Mouse (Mus musculus): ENCODE results near the gene Efcab9.

DNA sequence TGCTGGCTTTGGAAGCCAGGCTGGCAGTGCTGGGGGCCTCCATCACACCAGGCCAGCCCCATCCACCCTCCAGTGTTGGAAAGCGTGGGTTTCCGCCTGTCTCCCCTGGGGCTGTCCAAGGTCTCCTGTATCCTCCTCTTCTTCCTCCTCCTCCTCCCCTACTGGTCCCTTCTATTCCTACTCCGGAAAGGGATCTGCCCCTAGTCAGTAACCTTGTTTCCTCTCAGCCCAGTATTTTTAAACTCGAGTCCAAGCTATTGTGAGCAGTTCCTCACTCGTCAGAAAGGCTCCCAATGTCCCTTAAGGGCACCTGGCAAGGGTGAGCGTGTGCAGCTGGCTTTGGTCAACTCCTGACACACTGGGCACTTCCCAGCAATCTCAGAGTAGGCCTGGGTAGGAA is 6.6 kb upstream of the Efcab9 start:
- TF ChIP-seq EP300 (IDR thresholded peaks at IDR 0.05; ENCODE audit: low read length) (no peak), CTCF (conservative IDR thresholded peaks at IDR 0.05 in 1 of 2, IDR thresholded peaks at IDR 0.05 in 1 of 2; ENCODE audit: low read depth in 2 of 2, low read length in 2 of 2) (no peak), GABPA (IDR thresholded peaks at IDR 0.05; ENCODE audit: insufficient replicate concordance, low read depth, low read length) (no peak), JUND (conservative IDR thresholded peaks at IDR 0.05; ENCODE audit: low read depth, low read length) (no peak), RCOR1 (conservative IDR thresholded peaks at IDR 0.05; ENCODE audit: low read depth, low read length) (no peak), ZC3H11A (IDR thresholded peaks at IDR 0.05; ENCODE audit: low read depth, low read length) (no peak), POLR2A (IDR thresholded peaks at IDR 0.05; ENCODE audit: low read depth, low read length) (no peak), ZMIZ1 (IDR thresholded peaks at IDR 0.05; ENCODE audit: low read depth, low read length) (no peak)
